Mouse (Mus musculus): ENCODE measurements around the gene Abcg5. TPM values are rescaled to one million over a fixed set of nuclear protein-coding genes. Genes with fewer than 3 reads are reported as not detected.

Gene Abcg5
- polyA plus RNA-seq (2012; rRNA removed), result 1.5 and 1.7 TPM in 2 replicates

GRCm38 (mm10) chr17:84682734-84683717 is at the start of gene Abcg5:
Abcg5 (minus strand) TSS chr17:84683011.
- DNase-seq (ENCODE audit: low read depth), result no peak

DNA sequence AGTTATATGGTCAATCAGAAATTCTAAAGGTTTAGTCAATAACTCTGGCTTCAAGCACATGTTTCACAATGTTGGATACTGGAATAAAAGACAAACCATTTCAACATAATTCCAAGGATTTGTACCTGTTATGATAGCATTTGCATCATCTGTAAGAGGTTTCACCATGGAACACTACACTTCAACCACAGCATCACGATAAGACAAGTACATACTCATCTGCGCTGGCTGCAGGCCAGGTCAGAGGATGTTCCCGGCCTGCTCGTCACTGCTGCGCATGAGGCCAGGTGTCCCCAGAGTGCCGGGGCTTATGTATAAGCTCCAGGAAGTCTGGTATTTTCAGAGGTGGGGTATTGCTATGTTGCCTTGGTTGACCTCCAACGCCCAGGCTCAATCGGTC is 49.8 kb upstream of the Abcg5 start:
- DNase-seq (ENCODE audit: low read depth), result peak; percentile 69

DNA sequence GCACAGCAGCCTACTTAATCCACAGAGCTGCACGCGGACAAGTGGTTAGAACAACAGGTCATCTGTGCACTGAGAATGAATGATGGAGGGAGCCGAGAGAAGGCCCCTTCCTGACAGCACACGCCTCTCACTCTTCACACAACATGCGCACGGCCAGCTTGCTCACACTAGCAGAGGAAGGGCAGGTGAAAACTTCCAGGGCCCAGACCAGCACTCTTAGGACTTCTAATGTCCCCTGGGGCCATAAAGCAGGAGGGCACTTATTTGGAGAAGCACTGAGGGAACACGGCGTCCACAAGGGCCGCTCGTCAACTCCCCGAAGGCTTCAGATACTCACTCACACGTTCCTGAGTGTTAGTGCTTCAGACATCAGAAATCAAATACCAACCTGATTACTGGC is 48.5 kb upstream of the Abcg5 start:
- no peak for DNase-seq (ENCODE audit: low read depth)

- no peak for DNase-seq (ENCODE audit: low read depth)
These were observed 46.3 kb upstream of the Abcg5 start for GRCm38 (mm10) chr17:84729140-84729539.

DNA sequence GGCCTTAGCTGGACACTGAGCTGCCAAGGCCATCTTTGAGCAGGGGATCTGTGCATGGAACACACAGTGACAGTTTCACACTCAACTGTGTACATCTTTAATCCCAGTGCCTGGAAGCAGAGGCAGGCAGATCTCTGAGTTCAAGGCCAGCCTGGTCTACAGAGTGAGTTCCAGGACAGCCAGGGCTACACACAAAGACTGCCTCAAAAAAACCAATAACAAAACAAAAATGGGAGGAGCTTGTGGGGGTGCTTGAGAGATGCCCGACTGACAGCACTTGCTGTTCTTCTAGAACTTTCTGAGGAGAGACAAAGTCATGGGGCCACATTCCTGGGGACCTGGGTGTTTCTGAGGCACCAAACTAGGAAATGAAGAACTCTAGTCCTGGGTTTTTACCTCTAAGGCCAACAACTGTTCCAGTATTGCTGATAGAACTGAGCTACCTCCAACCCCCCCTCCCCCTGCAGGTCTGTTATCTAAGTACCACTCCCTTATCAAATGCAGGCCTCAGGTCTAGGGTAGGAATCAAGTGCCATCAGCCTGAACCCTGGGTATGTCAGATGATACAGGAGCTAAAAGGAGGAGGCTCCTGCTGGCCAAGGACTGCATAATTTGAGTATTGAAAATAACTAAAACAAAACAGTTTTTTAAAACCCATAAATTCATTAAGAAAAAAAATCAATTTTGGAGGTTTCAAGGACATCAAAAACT is 45.5 kb upstream of the Abcg5 start:
- no peak for DNase-seq (ENCODE audit: low read depth)

DNA sequence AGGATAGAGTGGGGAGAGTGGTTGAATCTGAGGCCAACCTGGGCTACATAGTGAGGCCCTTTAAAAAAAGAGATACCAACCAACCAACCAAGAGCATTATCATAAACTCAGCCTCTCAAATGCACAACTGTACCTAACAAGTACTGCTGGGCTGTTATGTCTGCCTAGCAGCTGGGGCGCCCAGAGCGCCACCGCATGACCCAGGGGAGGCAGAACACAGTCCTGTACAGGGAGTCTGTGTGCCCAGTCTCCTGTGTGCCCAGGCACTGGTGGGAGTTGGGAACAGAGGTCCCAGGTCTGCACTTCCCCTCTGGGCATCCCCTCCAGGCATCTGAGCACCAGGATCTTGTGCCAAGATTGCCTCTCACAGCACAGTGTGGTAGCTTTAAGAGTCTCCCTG is 42.4 kb upstream of the Abcg5 start:
- DNase-seq (ENCODE audit: low read depth), result no peak

- DNase-seq (ENCODE audit: low read depth), result no peak
These were observed 41.2 kb upstream of the Abcg5 start for GRCm38 (mm10) chr17:84724028-84724427.

- no peak for DNase-seq (ENCODE audit: low read depth)
These were observed 36.3 kb upstream of the Abcg5 start for GRCm38 (mm10) chr17:84719105-84719504.

DNA sequence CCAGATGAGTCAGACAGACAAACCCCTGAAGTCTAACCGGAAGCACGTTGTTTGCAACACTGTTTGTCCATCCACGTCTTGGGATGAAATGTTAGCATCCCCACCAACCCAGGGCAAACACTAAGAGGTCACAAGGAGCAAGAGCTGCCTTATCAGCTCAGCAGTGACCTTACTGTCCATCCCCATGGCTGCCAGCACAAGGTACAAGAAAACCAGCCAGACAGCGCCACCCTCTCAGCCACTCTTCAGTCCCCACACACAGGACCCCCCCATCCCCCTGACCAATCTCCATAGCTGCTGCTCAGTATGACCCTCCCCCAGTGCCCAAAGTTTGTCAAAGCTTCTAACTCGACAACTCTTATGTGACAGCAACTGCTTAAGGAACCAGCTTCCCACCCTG is 34.6 kb upstream of the Abcg5 start:
- no peak for DNase-seq (ENCODE audit: low read depth)

DNA sequence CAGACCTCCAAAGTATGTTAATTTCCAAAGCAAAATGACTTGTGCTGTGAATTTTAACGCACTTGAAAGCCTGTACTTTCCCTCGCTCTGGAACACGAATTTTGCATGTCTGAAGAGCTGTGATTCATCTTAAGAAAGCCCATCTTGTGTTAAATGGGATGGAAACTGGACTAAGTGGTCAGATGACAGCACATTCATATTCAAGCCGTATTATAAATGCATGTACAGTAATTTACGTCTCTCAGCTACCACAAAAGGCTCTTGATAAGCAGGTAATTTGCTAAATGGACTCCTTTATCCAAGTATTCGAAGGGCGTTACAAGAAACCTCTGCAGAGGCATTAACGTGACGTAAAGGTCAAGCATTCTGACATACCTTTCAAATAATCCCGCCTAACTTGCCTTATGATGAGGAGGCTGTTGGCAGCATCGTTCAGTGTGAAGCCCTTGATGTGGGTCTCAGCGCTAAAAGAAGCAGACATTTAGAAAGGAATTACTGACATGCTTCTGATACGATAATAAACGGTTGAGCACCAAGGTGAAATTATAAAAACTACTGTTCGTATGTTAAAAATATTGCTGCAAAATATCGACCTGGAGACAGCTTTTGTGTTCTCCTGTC is 33.6 kb upstream of the Abcg5 start:
- no peak for DNase-seq (ENCODE audit: low read depth)

DNA sequence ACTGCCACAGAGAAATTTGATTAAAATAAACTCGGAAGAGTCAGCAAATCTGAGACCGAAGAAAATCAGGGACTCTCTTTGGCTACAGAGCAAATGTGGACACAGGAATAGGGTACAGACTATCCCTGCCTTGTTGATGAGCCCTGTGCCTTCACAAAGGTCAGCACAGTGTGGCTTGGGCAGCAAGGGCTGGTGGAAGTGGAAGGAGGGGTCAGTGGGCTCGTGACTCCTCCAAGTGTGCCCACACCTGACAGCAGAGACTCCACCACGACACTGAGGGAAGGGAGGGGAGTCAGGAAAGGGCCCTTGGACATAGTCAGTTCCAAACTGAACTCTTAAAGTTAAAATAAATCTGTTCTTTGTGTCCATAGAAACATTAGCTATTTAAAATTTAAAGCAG is 32.1 kb upstream of the Abcg5 start:
- DNase-seq (ENCODE audit: low read depth), result no peak

GRCm38 (mm10) chr17:84713563-84714164 is 30.9 kb upstream of the Abcg5 start:
- DNase-seq (ENCODE audit: low read depth), result no peak

- DNase-seq (ENCODE audit: low read depth), result no peak
These were observed 26.6 kb upstream of the Abcg5 start for GRCm38 (mm10) chr17:84709403-84709851.

- DNase-seq (ENCODE audit: low read depth), result no peak
These were observed 26.0 kb upstream of the Abcg5 start for GRCm38 (mm10) chr17:84708818-84709217.

DNA sequence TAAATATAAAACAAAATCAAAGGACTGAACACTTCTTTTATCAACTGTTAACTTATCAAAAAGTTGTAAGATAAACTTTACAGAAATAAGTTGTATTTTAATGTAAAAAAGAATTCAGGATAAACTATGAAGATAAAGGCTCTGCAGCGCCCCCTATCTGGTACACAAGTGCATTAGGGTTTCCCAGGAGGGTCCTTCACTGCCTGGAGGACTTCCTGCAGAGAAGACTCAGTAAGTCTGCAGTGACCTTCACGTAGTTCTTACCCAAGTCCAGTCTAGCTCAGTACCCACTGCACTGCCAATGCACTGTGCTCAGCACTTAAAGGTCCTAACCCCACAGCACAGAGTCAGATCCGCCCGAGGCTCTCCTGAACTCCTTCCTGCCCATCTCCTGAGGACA is 24.6 kb upstream of the Abcg5 start:
- DNase-seq (ENCODE audit: low read depth), result no peak

GRCm38 (mm10) chr17:84698727-84699126 is 15.9 kb upstream of the Abcg5 start:
- no peak for DNase-seq (ENCODE audit: low read depth)

DNA sequence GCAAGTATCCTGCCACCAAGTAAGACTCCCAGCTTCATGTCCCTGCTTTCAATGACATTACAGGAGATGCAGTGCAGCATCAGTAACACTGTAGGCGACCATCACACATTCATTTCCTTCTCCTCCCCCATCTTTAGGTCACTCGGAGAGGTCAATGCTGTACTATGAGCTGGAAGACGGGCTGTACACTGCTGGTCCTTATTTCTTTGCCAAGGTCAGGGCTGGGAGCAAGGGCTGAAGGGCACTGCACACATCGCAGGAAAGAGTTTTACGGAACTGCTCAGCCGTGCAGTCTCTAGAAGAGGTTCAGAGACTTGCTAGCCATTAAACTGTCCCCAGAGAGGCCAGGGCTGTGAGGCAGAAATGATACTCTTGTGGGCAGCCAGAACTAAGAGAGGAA is 13.7 kb upstream of the Abcg5 start:
- DNase-seq (ENCODE audit: low read depth), result no peak

- DNase-seq (ENCODE audit: low read depth), result no peak
These were observed 10.9 kb upstream of the Abcg5 start for GRCm38 (mm10) chr17:84693741-84694140.

DNA sequence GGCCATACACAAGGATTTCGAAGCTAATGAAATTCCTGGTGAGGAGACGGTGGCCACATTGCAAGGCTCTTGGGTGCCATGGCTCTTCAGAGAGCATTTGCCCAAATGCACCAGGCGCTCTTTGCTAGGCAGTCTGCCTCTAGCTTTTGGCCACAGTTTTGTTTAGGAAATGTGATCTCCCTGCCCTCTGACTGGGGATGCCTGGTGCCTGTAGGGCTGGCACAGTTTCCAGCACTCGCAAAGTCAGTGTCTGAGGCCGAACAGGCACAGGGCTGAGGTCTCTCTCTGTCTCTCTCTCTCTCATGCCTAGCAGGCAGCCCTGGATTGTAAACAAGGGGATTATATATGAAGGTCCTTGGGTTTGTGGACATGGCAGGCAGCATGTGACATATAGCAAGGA is 7.3 kb upstream of the Abcg5 start:
- no peak for DNase-seq (ENCODE audit: low read depth)

DNA sequence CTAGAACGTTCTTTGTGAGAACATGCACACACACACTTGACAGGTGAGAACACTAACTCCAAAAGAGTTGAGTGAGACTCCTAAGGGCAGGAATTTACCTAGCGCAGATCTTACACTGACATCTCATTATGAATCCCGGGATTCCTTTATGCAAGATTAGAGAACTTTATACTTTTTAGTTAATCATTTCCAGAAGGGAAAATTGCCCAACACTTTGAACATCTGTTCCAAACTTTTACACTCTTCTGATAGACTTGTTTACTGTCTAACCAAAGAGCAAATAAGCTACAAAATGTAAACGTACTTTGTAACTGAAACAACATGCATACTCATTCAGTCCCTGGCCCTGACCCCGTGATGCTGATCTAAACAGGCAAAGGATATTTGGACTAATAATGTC is 6.5 kb upstream of the Abcg5 start:
- DNase-seq (ENCODE audit: low read depth), result no peak

GRCm38 (mm10) chr17:84688834-84689233 is 6.0 kb upstream of the Abcg5 start:
- no peak for DNase-seq (ENCODE audit: low read depth)

- DNase-seq (ENCODE audit: low read depth), result no peak
These were observed 5.2 kb upstream of the Abcg5 start for GRCm38 (mm10) chr17:84687994-84688393.

All from gonadal fat pad, adult 2 months (tissue).